Mouse (Mus musculus) spleen, postnatal 4 days (tissue): ENCODE measurements around the gene 4931428F04Rik.
A peak's percentile ranks its signal among the peaks of the same experiment; 100 is the strongest.

Experiments
- DNase-seq, 2 experiments: peaks; one replicate each; pipeline ENCODE4 v3.0.0; 2022; ENCODE audit warnings: low spot score in 2 of 2

Gene 4931428F04Rik

GRCm38 (mm10) chr8:105288231-105288630, 1.4 kb downstream of the 4931428F04Rik start:
- no peak for DNase-seq

GRCm38 (mm10) chr8:105286907-105287306, 2.8 kb downstream of the 4931428F04Rik start:
- DNase-seq, result no peak

- DNase-seq, result peak in 1 of 2 experiments; percentile 12
These were observed 4.2 kb downstream of the 4931428F04Rik start for GRCm38 (mm10) chr8:105285514-105285913.

GRCm38 (mm10) chr8:105283074-105283473, 6.6 kb downstream of the 4931428F04Rik start:
- DNase-seq, result peak; percentile 55 to 82

- DNase-seq, result no peak
These were observed 7.4 kb downstream of the 4931428F04Rik start for GRCm38 (mm10) chr8:105282239-105282638.

GRCm38 (mm10) chr8:105281821-105282220, 7.8 kb downstream of the 4931428F04Rik start:
- no peak for DNase-seq

- DNase-seq, result no peak
These were observed 9.1 kb downstream of the 4931428F04Rik start for GRCm38 (mm10) chr8:105280567-105280966.

- DNase-seq, result peak; percentile 55 to 73
These were observed 10.7 kb downstream of the 4931428F04Rik start for GRCm38 (mm10) chr8:105278911-105279334.

- DNase-seq, result no peak
These were observed 13.2 kb downstream of the 4931428F04Rik start for GRCm38 (mm10) chr8:105276292-105277120.

- DNase-seq, result no peak
These were observed 13.8 kb downstream of the 4931428F04Rik start, which contains the start of gene Nol3 for GRCm38 (mm10) chr8:105275840-105276239. Nol3 (plus strand) TSS chr8:105276140.

GRCm38 (mm10) chr8:105275387-105275786, 14.3 kb downstream of the 4931428F04Rik start:
- DNase-seq, result no peak

- no peak for DNase-seq
These were observed 18.8 kb downstream of the 4931428F04Rik start for GRCm38 (mm10) chr8:105270916-105271186.

GRCm38 (mm10) chr8:105270101-105270915, 19.4 kb downstream of the 4931428F04Rik start:
- no peak for DNase-seq

GRCm38 (mm10) chr8:105269461-105269947, 20.2 kb downstream of the 4931428F04Rik start, which contains the start of gene Hsf4:
Hsf4 (plus strand) TSS chr8:105269801.
- no peak for DNase-seq

GRCm38 (mm10) chr8:105269075-105269458, 20.6 kb downstream of the 4931428F04Rik start:
- no peak for DNase-seq

GRCm38 (mm10) chr8:105268342-105269074, 21.2 kb downstream of the 4931428F04Rik start:
- peak in 1 of 2 experiments; percentile 64 for DNase-seq

- peak; percentile 42 to 70 for DNase-seq
These were observed 22.9 kb downstream of the 4931428F04Rik start for GRCm38 (mm10) chr8:105266775-105267174.

- DNase-seq, result peak; percentile 34 to 68
These were observed 24.5 kb downstream of the 4931428F04Rik start for GRCm38 (mm10) chr8:105265128-105265527.

GRCm38 (mm10) chr8:105264024-105264982, 25.4 kb downstream of the 4931428F04Rik start, which contains the start of the genes Tradd and Fbxl8:
Tradd (minus strand) TSS chr8:105264609.
Fbxl8 (plus strand) TSS chr8:105264648.
- DNase-seq, result peak; percentile 74 to 89

GRCm38 (mm10) chr8:105263244-105263912, 26.3 kb downstream of the 4931428F04Rik start:
- DNase-seq, result no peak
